Mouse (Mus musculus): ENCODE data around the gene Gm10477. TPM values are rescaled to one million over a fixed set of nuclear protein-coding genes. Genes with fewer than 3 reads are reported as not detected.
"Not testable (repeated sequence)": the region's sequence is repeated elsewhere in the genome, so short reads cannot be mapped to it uniquely, and the experiment has no call there.

Gm10477 gene
- total RNA-seq (2014; rRNA removed) (not detected in 2 replicates), polyA plus RNA-seq (2015; fragmentation: Nextera tagmentation; extraction: Ambion mirVana) (not detected in 2 replicates)

DNA sequence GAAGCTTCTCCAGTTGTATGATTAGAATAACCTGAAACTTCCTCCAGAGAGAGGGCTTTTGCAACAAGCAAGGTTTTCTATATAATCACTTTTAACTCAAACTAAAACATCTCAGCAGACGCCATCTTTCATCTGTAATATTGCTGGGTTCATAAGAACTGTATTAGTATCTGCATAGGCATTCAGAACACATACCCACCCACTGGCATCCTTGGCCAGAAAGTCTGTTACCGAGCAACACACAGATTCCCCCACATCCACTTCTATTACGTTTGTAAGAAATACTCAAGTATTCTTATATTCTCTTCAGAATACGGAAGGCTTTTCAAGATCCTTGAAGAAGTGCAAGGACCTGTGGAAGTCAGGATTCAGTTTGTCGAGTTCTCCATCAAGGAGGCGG lies at the start of gene Gm10477:
Gene Gm10477 (plus strand): TSS at position 301 of the 400 bp plus-strand sequence.
- not testable (repeated sequence) for ATAC-seq (ENCODE audit: low FRiP score); H3K36me3 ChIP-seq (ENCODE audit: insufficient read depth, low read length); H3K27me3 ChIP-seq (ENCODE audit: insufficient read depth, low read length); H3K4me2 ChIP-seq (ENCODE audit: low read depth, low read length, poor library complexity, severe bottlenecking); DNase-seq (ENCODE audit: low spot score); H3K9me3 ChIP-seq (ENCODE audit: low read length); H3K4me1 ChIP-seq (ENCODE audit: insufficient read depth, low read length); H3K27ac ChIP-seq (ENCODE audit: low read depth, low read length); H3K4me3 ChIP-seq (ENCODE audit: low read depth, low read length); H3K9ac ChIP-seq (replicated peaks; ENCODE audit: low read length, poor library complexity, severe bottlenecking)
- WGBS, result 78% methylated on average over 6 of the region's 6 CpGs

DNA sequence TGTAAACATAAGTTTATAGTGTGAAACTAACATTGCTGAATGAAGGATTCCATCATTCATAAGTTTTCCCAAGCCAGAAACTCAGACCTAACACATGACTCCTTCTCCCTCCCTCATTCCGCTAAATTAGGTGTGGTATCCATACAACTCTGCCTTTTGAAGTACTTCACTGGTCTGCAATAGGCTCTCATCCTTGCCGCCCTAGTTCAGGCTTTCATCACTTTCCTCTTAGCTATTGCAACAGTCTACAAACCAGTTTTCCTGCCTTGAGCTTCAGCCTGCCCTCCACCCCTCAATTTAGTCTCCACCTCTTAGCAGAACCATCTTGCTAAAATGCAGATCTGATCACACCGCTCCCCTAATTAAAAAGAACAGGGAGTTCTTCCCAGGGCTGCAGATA lies 47.0 kb upstream of the Gm10477 start:
- no peak for DNase-seq (ENCODE audit: low spot score)
- Histone ChIP-seq H3K4me1 (ENCODE audit: insufficient read depth, low read length) (no peaks in the 10 kb centered on the region), H3K9ac (replicated peaks; ENCODE audit: low read length, poor library complexity, severe bottlenecking) (no peak overlapping the region), H3K36me3 (ENCODE audit: insufficient read depth, low read length) (no peaks in the 10 kb centered on the region), H3K27me3 (ENCODE audit: insufficient read depth, low read length) (no peaks in the 10 kb centered on the region), H3K9me3 (ENCODE audit: low read length) (no peaks in the 10 kb centered on the region), H3K27ac (ENCODE audit: low read depth, low read length) (no peak overlapping the region), H3K4me3 (ENCODE audit: low read depth, low read length) (no peak overlapping the region), H3K4me2 (ENCODE audit: low read depth, low read length, poor library complexity, severe bottlenecking) (no peak overlapping the region)
- TF ChIP-seq CTCF (IDR thresholded peaks at IDR 0.05), result no peak
- ATAC-seq (ENCODE audit: low FRiP score), result no peak
- 93% methylated on average over 3 of the region's 3 CpGs for WGBS

DNA sequence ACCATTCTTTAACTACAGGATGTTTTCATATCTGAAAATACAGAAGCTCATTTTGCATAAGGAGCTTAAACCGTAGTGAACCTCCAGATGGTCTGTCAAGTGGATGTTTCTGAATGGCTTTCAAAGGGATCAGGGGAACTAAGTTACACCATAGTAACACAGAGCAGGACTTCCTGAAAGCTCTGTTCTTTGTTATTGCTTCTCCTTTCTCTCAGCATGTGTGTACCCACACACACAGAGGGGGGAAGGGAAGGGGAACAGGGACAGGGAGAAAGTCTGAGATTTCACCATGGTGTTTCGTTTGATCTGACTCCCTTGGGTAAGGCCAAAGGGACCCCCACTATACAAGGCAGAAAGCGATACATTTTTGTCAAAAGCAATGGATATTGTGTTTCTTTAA lies 42.6 kb upstream of the Gm10477 start:
- no peak for TF ChIP-seq CTCF (IDR thresholded peaks at IDR 0.05)
- no peak overlapping the region for H3K4me2 ChIP-seq (ENCODE audit: low read depth, low read length, poor library complexity, severe bottlenecking)
- no peak for ATAC-seq (ENCODE audit: low FRiP score)
- no peaks in the 10 kb centered on the region for H3K27me3 ChIP-seq (ENCODE audit: insufficient read depth, low read length)
- no peaks in the 10 kb centered on the region for H3K36me3 ChIP-seq (ENCODE audit: insufficient read depth, low read length)
- DNase-seq (ENCODE audit: low spot score), result no peak
- H3K9ac ChIP-seq (replicated peaks; ENCODE audit: low read length, poor library complexity, severe bottlenecking), result no peak overlapping the region
- H3K27ac ChIP-seq (ENCODE audit: low read depth, low read length), result no peak overlapping the region
- 57% methylated on average over 3 of the region's 3 CpGs for WGBS
- no peaks in the 10 kb centered on the region for H3K4me1 ChIP-seq (ENCODE audit: insufficient read depth, low read length)
- H3K4me3 ChIP-seq (ENCODE audit: low read depth, low read length), result no peak overlapping the region
- H3K9me3 ChIP-seq (ENCODE audit: low read length), result no peaks in the 10 kb centered on the region

DNA sequence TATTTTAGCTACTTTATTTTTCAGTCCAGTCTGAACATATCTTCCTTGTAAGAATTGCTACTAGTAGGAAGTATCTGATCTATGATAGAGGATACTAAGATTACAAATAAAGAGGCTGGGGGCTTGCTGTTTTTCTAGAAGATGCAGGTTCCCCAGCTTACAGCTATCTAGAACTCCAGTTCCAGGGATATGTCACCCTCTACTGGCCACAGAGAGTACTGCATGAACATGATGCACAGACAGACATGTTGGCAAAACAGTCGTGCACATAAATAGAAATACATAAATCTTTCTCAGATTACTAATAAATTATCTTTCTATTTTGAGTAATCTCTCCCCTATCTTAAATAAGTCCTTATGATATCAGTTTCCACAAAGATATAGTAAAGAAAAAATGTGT lies 34.8 kb upstream of the Gm10477 start:
- H3K4me3 ChIP-seq (ENCODE audit: low read depth, low read length), result no peak overlapping the region
- no peak overlapping the region for H3K27ac ChIP-seq (ENCODE audit: low read depth, low read length)
- H3K9ac ChIP-seq (replicated peaks; ENCODE audit: low read length, poor library complexity, severe bottlenecking), result no peak overlapping the region
- no peak for ATAC-seq (ENCODE audit: low FRiP score)
- DNase-seq (ENCODE audit: low spot score), result peak; percentile 70
- no peak overlapping the region for H3K4me2 ChIP-seq (ENCODE audit: low read depth, low read length, poor library complexity, severe bottlenecking)
- H3K27me3 ChIP-seq (ENCODE audit: insufficient read depth, low read length), result no peaks in the 10 kb centered on the region
- no peaks in the 10 kb centered on the region for H3K36me3 ChIP-seq (ENCODE audit: insufficient read depth, low read length)
- TF ChIP-seq CTCF (IDR thresholded peaks at IDR 0.05), result peak; percentile 86
- H3K4me1 ChIP-seq (ENCODE audit: insufficient read depth, low read length), result no peaks in the 10 kb centered on the region
- WGBS, result 18% methylated on average over 1 of the region's 1 CpGs
- H3K9me3 ChIP-seq (ENCODE audit: low read length), result no peaks in the 10 kb centered on the region

DNA sequence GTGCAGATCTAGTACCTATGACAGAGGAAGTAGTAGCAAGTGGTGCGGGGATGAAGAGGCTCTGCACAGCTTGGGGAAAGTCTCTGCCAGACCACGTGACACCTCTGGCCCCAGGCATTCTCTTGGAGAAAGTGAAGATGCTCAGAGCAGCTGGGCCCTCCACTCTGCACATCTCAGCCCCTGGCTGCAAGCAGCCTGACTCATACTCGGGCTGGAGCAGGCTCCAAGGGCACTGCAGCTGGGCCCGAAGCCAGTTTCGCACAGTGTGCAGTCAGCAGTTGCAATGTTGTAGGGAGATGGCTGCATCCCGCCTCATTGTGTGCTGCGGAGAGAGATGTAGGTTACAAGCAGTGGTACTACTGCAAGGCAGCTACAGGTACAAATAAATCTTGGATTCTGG lies 27.3 kb upstream of the Gm10477 start:
- no peak overlapping the region for H3K9ac ChIP-seq (replicated peaks; ENCODE audit: low read length, poor library complexity, severe bottlenecking)
- no peak for TF ChIP-seq CTCF (IDR thresholded peaks at IDR 0.05)
- H3K27ac ChIP-seq (ENCODE audit: low read depth, low read length), result no peak overlapping the region
- H3K9me3 ChIP-seq (ENCODE audit: low read length), result no peaks in the 10 kb centered on the region
- H3K4me2 ChIP-seq (ENCODE audit: low read depth, low read length, poor library complexity, severe bottlenecking), result no peak overlapping the region
- ATAC-seq (ENCODE audit: low FRiP score) (no peak), DNase-seq (ENCODE audit: low spot score) (no peak)
- H3K36me3 ChIP-seq (ENCODE audit: insufficient read depth, low read length), result 0 out of 2 replicates have a peak, but pooled peaks cover under 1% of the 10 kb centered on the region
- 82% methylated on average over 7 of the region's 7 CpGs for WGBS
- H3K4me1 ChIP-seq (ENCODE audit: insufficient read depth, low read length), result no peaks in the 10 kb centered on the region
- H3K4me3 ChIP-seq (ENCODE audit: low read depth, low read length), result no peak overlapping the region
- H3K27me3 ChIP-seq (ENCODE audit: insufficient read depth, low read length), result no peaks in the 10 kb centered on the region

DNA sequence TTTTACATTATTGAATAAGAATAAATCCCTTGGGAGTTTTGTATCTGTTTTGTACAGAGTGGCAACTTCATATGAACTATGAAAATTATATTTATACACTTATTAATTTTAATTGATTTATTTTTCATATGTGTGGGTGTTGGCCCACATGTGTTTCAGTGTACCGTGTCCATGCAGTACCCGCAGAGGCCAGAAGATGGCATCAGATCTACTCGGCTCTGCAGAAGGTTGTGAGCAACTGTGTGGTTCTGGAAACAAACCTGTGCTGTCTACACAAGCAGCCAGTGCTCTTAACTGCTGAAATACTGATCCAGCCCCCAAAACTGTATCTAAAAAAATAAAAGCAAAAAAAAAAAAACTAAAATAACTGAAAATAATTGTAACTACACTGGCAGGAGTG lies 6.7 kb downstream of the Gm10477 start:
- WGBS, result 12% methylated on average over 3 of the region's 3 CpGs
- ATAC-seq (ENCODE audit: low FRiP score) (no peak), DNase-seq (ENCODE audit: low spot score) (peak; percentile 42)
- Histone ChIP-seq H3K9me3 (ENCODE audit: low read length) (no peaks in the 10 kb centered on the region), H3K4me1 (ENCODE audit: insufficient read depth, low read length) (no peaks in the 10 kb centered on the region), H3K27me3 (ENCODE audit: insufficient read depth, low read length) (no peaks in the 10 kb centered on the region), H3K9ac (replicated peaks; ENCODE audit: low read length, poor library complexity, severe bottlenecking) (no peak overlapping the region), H3K4me3 (ENCODE audit: low read depth, low read length) (no peak overlapping the region), H3K27ac (ENCODE audit: low read depth, low read length) (no peak overlapping the region), H3K4me2 (ENCODE audit: low read depth, low read length, poor library complexity, severe bottlenecking) (no peak overlapping the region), H3K36me3 (ENCODE audit: insufficient read depth, low read length) (no peaks in the 10 kb centered on the region)
- TF ChIP-seq CTCF (IDR thresholded peaks at IDR 0.05), result peak; percentile 71
